Mouse (Mus musculus): Measurements from ENCODE around the gene Sept8.

DNA sequence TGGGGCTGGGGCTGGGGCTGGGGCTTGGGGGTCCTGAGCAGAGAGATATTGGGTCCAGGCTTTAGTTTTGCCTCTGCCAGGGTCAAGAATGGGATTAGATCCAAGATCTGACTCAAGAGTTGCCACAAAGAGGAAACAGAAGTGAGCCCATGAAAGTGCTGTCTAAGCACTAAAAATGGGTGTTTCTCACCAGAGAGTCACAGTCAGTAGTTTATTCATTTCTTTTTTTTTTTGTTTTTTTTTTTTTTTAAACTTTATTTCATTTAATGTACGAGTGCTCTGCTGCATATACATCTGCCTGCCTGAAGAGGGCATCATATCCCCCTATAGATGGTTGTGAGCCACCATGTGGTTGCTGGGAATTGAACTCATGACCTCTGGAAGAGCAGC, 13.2 kb downstream of the Sept8 start:
- TF ChIP-seq MAFK (IDR thresholded peaks at IDR 0.05; ENCODE audit: insufficient read depth, low read depth, low read length) = 0 out of 2 replicates have a peak, but pooled peaks have one; percentile 20
- TF ChIP-seq ZNF384 (IDR thresholded peaks at IDR 0.05; ENCODE audit: low read depth, low read length) = peak; percentile 88
- TF ChIP-seq ZC3H11A (IDR thresholded peaks at IDR 0.05; ENCODE audit: borderline replicate concordance, low read depth, low read length) = no peak
- no peak for TF ChIP-seq HCFC1 (IDR thresholded peaks at IDR 0.05; ENCODE audit: borderline replicate concordance, insufficient read depth, low read length)
- no peak for TF ChIP-seq CHD2 (IDR thresholded peaks at IDR 0.05; ENCODE audit: low read depth, low read length)
